Mouse (Mus musculus) CD8-positive naive resting alpha-beta T cell, adult 2 months (primary cell): ENCODE results near the gene Ppp5c.
"Not testable (repeated sequence)": the region's sequence is repeated elsewhere in the genome, so short reads cannot be mapped to it uniquely, and the experiment has no call there.

Experiments used
- DNase-seq, 2 experiments: peaks; one replicate each; pipeline ENCODE4 v3.0.0; 2022; ENCODE audit warnings: low read depth in 2 of 2, low spot score in 2 of 2

Gene Ppp5c

GRCm38 (mm10) chr7:17027588-17028343 lies at the start of gene Ppp5c:
Gene Ppp5c, minus strand, starts transcription at chr7:17027924.
- DNase-seq, result peak; percentile 41 to 43

- no peak for DNase-seq
These were observed 48.8 kb upstream of the Ppp5c start for GRCm38 (mm10) chr7:17076542-17076941.

DNA sequence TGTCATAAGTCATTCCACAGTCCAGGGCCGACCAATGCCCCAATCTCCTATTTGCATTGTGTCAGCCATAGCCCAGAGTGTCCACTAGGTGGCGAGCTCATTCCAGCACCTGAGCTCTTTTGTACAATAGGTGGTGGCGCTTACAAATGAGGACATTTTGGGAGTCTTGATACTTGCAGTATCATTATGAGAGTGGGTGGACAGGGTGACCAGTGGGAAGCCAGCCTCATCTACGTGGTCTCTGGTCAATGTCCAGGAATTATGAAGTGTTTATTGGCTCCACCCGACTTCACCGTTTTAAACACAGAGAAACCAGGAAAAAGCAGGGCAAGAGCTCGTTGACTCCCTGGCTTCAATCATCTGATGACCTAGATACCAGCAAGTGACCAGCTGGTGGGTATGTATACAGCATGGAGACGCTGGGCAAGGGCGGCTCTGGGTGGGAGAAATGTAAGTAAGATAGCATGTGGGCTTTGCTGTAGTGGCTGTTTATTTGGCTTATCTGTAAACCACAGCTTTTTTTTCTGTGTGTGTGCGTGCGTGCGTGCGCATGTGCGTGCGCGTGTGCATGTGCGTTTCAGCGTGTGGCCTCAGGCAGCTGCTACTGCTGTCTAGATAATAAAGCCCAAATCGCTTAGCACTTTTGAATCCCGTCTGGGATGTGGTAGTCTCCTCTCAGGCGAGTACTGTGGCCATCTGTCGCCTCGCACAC lies 46.3 kb upstream of the Ppp5c start, which contains the start of gene Psg16:
TSS of gene Psg16 (plus strand) at position 137 of the 712 bp plus-strand sequence.
- peak; percentile 27 to 44 for DNase-seq

DNA sequence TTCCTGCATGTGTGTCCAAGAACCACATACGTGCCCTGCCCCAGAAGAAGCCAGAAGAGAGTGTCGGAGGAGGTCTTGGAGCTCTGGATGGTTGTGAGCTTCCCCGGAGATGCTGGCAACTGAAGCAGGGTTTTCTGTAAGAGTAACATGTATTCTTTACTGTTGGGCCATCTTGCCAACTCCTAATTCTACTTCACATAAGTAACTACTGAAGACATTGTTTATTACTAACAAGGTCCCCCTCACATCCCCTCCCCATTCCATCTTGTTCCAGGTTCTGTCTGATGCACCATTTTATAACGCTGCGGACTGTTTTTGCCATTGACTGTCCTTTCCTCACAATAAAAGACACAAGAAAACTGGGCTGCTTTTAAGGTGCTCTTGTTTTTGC lies 45.8 kb upstream of the Ppp5c start:
- no peak for DNase-seq

GRCm38 (mm10) chr7:17067651-17068050 lies 39.9 kb upstream of the Ppp5c start:
- DNase-seq, result not testable (repeated sequence)

DNA sequence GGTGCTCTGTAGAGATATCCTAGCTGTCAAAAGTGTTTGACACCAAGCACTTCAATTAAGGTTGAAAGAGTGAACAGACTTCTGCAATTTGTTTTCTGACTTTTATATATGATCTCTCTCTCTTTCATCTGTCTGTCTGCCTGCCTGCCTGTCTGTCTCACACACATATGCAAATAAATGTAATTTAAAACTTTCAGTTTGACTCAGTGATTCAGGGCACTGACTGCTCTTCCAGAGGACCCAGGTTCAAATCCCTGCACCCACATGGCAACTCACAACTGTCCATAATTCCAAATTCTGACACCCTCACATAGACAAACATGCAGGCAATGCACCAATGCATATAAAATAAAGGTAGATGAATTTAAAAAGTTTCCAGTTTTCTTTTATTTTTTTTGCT lies 39.3 kb upstream of the Ppp5c start:
- DNase-seq, result no peak

DNA sequence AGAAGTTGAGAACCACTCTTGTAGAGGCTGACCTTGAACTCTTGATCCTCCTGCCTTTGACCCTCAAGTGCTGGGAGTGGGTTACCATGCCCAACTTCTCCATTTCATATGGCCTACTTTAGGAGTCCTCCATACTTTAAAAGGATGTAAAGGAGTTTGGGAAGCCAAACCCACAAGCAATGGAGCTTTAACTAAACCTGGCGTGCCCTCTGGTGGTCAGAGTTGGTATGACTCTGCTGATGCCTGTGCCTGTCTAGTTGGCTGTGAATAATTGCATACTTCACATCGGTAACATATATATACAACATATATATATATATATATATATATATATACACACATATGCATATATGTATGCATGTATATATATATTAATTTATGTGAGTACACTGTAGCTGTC lies 38.7 kb upstream of the Ppp5c start:
- peak; percentile 43 to 68 for DNase-seq

DNA sequence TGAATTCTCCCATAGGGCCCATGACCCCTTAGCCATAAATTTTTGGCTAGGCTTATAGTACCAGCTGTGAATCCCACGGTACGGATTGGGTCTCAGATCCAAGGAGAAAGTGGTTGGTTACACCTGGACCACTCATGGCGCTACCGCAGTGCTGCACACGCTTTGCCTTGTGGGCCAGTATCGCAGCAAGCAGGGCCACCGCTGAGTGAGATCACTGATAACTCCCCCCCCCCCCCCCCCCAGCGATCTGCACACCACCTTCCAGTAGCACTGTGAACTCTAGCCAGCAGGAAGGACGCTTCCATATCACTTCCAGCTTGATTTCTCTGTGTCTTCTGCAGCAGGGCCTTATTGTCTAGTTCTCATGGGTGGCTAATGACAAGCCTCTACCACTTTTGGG lies 37.9 kb upstream of the Ppp5c start:
- no peak for DNase-seq

GRCm38 (mm10) chr7:17062845-17063244 lies 35.1 kb upstream of the Ppp5c start:
- DNase-seq, result no peak

- DNase-seq, result no peak
These were observed 34.7 kb upstream of the Ppp5c start, which contains the start of gene Hif3a for GRCm38 (mm10) chr7:17062389-17062788. Gene Hif3a, minus strand, starts transcription at chr7:17062427.

- no peak for DNase-seq
These were observed 33.3 kb upstream of the Ppp5c start for GRCm38 (mm10) chr7:17060782-17061605.

DNA sequence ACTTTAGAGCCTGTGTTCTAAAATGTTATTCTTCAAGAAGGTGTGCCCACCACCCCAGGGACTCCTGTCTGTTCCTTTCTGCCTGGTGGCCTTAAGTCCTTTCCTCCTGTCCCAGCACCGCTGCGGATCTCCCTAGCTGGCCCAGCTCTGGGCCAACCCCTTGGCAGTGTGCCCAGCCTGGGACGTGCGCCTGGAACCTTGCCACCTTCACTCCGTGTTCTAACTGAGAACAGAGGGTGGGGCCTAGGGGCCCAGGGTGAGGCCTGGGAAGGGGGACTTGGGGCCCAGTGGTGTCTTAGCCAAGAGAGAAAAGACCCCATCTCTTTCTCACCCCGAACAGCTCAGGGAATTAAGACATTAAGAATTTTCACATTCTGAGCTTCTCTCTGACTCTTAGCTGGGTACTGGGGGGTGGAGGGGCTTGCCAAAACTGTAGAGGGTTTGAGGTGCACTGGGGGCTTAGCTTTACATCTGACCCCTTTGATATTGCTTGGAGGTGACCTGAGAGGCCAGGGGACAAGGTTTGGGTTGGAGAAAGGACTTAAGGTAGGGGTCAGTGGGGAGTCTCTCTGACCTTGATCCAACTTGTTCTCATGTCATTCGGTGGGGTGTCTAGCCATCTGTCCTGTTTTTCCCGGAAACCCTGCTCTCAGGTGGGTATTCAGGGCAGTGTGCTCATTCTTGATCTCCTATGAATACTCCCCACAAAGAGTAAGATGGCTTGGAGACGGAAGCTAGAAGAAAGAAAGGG lies 32.5 kb upstream of the Ppp5c start:
- no peak for DNase-seq

DNA sequence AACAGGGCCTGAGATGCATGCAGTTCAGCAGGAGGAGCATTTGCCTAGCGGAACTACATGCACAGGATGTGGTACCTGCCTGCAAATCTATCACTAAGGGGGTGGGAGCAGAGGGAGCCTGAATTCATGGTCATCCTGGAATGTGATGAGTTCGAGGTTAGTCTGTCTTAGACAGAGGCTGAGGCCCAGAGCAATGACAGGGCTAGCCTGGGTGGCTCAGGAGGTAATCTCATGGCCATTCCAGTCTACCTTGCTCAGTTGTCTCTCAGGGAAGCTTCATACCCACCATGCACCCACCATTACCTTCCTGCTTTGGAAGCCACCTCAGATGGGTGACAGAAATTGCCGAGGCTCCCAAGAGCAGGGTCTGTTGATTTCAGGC lies 31.7 kb upstream of the Ppp5c start:
- no peak for DNase-seq

GRCm38 (mm10) chr7:17058816-17059462 lies 31.2 kb upstream of the Ppp5c start:
- DNase-seq, result no peak

DNA sequence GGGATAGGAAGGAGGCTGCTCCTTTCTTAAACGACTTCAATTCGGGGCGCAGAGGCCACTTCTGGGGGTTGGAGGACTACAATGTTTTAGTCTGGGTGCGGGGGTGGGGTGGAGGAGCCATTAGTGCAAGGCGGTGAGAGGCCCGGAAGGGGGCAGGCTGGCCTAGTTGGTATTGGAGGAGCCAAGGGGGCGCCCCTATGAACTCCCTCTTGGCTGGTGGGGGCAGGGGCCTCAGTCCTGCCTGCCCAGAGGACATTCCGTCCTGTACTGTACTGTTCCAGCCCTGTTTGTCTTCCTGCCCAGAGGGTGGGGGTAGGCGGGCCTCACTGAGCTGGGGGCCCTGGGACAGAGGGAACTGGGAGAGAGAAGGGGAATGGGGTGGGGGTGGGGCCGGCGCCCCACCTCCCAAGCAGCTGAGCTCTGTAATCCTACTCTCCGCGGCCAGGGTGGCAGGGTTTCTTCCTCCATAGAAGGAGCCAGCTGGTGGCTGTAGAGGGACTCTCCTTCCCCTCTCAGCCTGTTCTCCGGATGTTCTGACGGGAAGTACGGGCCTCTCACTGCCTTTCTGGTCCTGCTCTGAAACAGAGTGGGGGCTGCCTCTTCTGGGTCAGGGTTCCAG lies 30.5 kb upstream of the Ppp5c start:
- no peak for DNase-seq

GRCm38 (mm10) chr7:17056601-17057523 lies 29.1 kb upstream of the Ppp5c start:
- DNase-seq, result no peak

- DNase-seq, result peak; percentile 25 to 30
These were observed 28.4 kb upstream of the Ppp5c start for GRCm38 (mm10) chr7:17056081-17056581.

DNA sequence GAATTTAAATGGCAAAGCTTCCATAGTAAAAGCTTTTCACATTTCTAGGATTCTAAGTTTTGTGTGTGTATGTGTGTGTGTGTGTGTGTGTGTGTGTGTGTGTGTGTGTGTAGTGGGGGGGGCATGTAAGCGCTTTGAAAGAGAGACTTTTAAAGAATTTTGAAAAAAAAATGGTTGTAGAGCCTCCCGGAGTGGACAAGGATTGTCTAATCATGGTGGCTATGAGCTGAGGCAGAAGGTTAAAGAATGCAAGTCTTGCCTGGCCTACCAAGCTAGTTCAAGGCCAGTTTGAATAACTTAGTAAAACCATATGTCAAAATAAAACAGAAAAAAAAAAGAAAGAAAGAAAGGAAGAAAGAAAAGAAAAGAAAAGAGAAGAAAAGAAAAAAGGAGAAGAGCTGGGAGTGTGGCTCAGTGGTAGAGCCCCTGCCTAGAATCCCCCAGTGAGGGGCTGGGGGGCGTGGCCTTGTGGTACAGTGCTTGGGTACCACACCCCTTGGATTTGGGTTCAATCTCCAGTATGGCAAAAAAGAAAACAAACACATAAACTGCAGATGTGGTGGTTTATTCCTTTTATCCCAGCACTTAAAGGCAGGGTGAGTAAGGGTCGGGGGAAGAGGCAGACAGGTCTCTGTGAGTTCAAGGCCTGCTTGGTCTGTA lies 27.7 kb upstream of the Ppp5c start:
- no peak for DNase-seq
